Mouse (Mus musculus) ES-Bruce4 (cell line): ENCODE measurements at regions not wholly inside any gene's neighbourhood (a gene's known extent, or its start where the extent isn't known, plus 50 kb on each side); places are given as distances from the start of the nearest gene placed in this dataset.

ENCODE experiments used
- H3K27ac ChIP-seq: 2 replicates; pipeline ENCODE4 v1.5.1; 2012; ENCODE audit warnings: low read length, inconsistent platforms; ENCODE audit not compliant: insufficient read depth
- H3K27me3 ChIP-seq: 2 replicates; pipeline ENCODE4 v1.6.1; 2012; ENCODE audit warnings: mild to moderate bottlenecking, low read length, inconsistent platforms; ENCODE audit not compliant: control insufficient read depth, poor library complexity, insufficient read depth, severe bottlenecking
- H3K36me3 ChIP-seq: 2 replicates; pipeline ENCODE4 v1.6.1; 2012; ENCODE audit warnings: inconsistent platforms, mild to moderate bottlenecking, low read length, moderate library complexity; ENCODE audit not compliant: control insufficient read depth, poor library complexity, insufficient read depth, severe bottlenecking
- H3K4me1 ChIP-seq: one replicate; pipeline ENCODE4 v1.8.1; 2011; ENCODE audit warnings: low read length; ENCODE audit not compliant: control insufficient read depth, insufficient read depth
- H3K4me3 ChIP-seq: 2 replicates; pipeline ENCODE4 v1.5.1; 2011; ENCODE audit warnings: low read depth, mild to moderate bottlenecking, low read length
- H3K9ac ChIP-seq: 2 replicates; pipeline ENCODE4 v1.6.1; 2012; ENCODE audit warnings: low read depth, mild to moderate bottlenecking, inconsistent platforms; ENCODE audit not compliant: poor library complexity, severe bottlenecking
- H3K9me3 ChIP-seq: replicated peaks from 2 replicates; pipeline ENCODE4 v1.6.1; 2012; ENCODE audit warnings: mild to moderate bottlenecking, low read length, inconsistent platforms; ENCODE audit not compliant: control insufficient read depth, poor library complexity, insufficient read depth, severe bottlenecking
- CTCF ChIP-seq: IDR thresholded peaks from one replicate; pipeline ENCODE4 v1.8.1; 2011; ENCODE audit warnings: low read depth, low read length
- EP300 ChIP-seq: IDR thresholded peaks from 2 replicates; pipeline ENCODE4 v1.6.1; 2011; ENCODE audit warnings: low read depth, low read length; ENCODE audit not compliant: insufficient read depth
- POLR2A ChIP-seq: IDR thresholded peaks from one replicate; pipeline ENCODE4 v1.8.1; 2011; ENCODE audit warnings: low read length; ENCODE audit not compliant: insufficient read depth

DNA sequence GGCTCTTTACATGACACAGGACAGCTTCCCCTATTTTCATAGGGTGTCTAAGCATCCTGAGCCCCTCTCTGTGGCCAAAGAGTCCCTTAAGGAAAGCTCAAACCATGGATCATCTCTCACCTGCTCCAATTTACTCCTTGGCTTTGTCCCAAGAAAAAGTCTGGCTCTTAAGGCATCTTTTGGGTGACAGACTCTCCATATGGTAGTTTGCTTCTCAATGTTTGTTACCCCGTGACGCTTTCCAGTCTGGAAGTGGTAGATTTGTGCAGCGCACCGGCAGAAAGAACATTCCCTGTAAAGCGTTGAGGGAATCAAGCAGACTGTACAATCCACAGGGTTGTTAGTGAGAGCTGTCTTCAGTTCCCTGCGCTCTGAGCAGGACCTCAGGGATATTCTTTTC is 350.8 kb upstream of the Arid1b start:
- TF ChIP-seq CTCF = no peak
- TF ChIP-seq POLR2A = no peak
- no peak for TF ChIP-seq EP300
- H3K27me3 ChIP-seq = no peaks in the 10 kb centered on the region

GRCm38 (mm10) chr17:4648603-4649002 is 345.5 kb upstream of the Arid1b start:
- TF ChIP-seq EP300 = no peak
- TF ChIP-seq POLR2A = no peak
- no peak for TF ChIP-seq CTCF
- no peaks in the 10 kb centered on the region for H3K27me3 ChIP-seq

More for the DNA sequence above, 350.8 kb upstream of the Arid1b start:
- Histone ChIP-seq H3K27ac (no peak overlapping the region), H3K9ac (no peak overlapping the region), H3K4me1 (peaks cover 2% of the 10 kb centered on the region), H3K4me3 (no peak overlapping the region), H3K36me3 (no peaks in the 10 kb centered on the region), H3K9me3 (no peaks in the 10 kb centered on the region)

GRCm38 (mm10) chr17:4654221-4654620 is 339.9 kb upstream of the Arid1b start:
- TF ChIP-seq POLR2A (no peak), CTCF (no peak), EP300 (no peak)
- Histone ChIP-seq H3K9me3 (no peaks in the 10 kb centered on the region), H3K27ac (no peak overlapping the region), H3K4me1 (no peaks in the 10 kb centered on the region), H3K36me3 (no peaks in the 10 kb centered on the region), H3K27me3 (no peaks in the 10 kb centered on the region), H3K4me3 (no peak overlapping the region), H3K9ac (no peak overlapping the region)

More at GRCm38 (mm10) chr17:4648603-4649002, 345.5 kb upstream of the Arid1b start:
- no peak overlapping the region for H3K27ac ChIP-seq
- H3K9ac ChIP-seq = no peak overlapping the region
- H3K4me3 ChIP-seq = no peak overlapping the region
- peaks cover 2% of the 10 kb centered on the region for H3K4me1 ChIP-seq
- H3K36me3 ChIP-seq = no peaks in the 10 kb centered on the region
- H3K9me3 ChIP-seq = no peaks in the 10 kb centered on the region

DNA sequence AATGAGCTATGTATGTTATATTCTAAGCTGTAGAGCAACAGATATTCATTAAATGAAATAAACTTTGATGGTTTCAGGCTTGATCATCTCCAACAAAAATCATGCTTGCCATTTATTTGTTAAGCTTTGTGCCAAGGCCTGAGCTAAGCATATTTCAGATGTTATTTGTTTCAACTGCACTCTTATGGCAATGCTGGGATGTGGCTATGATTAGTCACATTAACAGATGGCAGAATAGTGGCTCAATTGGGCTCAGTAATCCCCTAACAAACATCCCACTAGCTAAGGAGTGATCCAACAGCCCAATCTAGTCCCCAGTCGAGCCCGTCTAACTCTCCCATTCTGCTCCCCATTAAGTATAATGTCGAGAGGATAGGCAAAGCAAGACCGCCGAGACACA is 332.1 kb upstream of the Arid1b start:
- Histone ChIP-seq H3K27me3 (no peaks in the 10 kb centered on the region), H3K36me3 (no peaks in the 10 kb centered on the region), H3K4me1 (no peaks in the 10 kb centered on the region), H3K9ac (no peak overlapping the region), H3K27ac (no peak overlapping the region), H3K4me3 (no peak overlapping the region), H3K9me3 (no peaks in the 10 kb centered on the region)
- TF ChIP-seq POLR2A = no peak
- no peak for TF ChIP-seq EP300
- TF ChIP-seq CTCF = no peak

DNA sequence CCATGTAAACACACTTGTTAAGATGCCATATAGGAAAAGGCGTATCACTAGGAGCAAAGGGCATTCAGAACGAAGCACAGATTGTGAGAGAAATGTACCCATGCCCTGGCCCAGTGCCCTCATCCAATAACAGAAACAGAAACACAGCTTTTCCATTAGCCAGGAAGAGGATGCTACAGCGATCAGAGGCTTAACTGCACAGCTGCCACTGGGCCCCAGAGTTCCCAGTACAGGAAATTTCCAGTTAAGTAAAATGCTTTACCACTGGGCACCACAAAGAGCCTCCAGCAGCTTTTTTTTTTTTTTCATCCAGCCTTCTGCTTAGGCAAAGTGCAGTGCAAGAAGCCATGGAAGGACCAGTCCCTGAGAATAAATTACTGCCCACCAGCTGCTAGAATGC is 325.6 kb upstream of the Arid1b start:
- H3K9ac ChIP-seq = no peak overlapping the region
- H3K27me3 ChIP-seq = no peaks in the 10 kb centered on the region
- no peak for TF ChIP-seq CTCF
- TF ChIP-seq POLR2A = no peak
- no peak for TF ChIP-seq EP300
- no peak overlapping the region for H3K4me3 ChIP-seq
- H3K9me3 ChIP-seq = no peaks in the 10 kb centered on the region
- no peaks in the 10 kb centered on the region for H3K36me3 ChIP-seq
- H3K4me1 ChIP-seq = no peaks in the 10 kb centered on the region
- no peak overlapping the region for H3K27ac ChIP-seq

DNA sequence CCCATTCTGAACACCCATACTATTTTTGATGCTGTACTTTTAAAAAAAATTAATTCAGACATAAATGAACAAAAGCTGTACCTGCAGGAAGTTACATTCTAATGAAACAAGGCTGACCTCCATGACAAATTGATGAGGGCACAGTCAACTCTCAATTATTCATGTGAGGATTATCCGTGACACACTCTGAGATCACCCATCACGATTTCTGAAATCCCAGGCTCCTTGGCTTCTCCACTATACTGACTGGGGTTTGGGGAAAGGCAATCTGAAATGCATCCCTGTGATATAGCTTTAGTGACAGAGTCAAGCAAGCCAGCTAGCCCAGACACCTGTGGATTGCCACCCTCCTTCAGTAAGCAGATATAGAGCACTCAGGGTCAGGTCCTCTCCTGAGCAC is 320.9 kb upstream of the Arid1b start:
- H3K4me1 ChIP-seq = no peaks in the 10 kb centered on the region
- no peaks in the 10 kb centered on the region for H3K9me3 ChIP-seq
- no peaks in the 10 kb centered on the region for H3K27me3 ChIP-seq
- H3K4me3 ChIP-seq = no peak overlapping the region
- H3K27ac ChIP-seq = no peak overlapping the region
- H3K9ac ChIP-seq = no peak overlapping the region
- H3K36me3 ChIP-seq = no peaks in the 10 kb centered on the region
- TF ChIP-seq POLR2A (no peak), CTCF (no peak), EP300 (no peak)
